In the genomic region with DNA sequence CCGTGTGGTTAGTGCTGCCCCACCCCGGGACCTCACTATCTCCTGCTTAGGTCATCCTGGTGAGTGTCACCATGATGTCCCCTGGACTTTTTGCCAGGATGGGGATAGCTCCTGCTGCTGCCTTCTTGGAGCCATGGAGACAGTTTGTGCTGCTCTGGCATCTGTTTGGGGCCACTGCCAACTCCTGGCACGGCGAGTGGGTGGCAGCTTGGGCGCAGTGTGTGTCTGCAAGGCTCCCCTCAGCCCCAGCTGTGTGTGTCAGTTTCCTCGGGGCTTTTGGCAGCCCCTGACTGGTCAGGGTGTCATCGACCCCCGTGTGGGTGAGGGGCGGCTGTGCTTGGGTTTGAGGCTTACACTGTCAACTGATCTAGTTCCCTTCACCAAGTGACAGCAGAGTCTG, we compare ENCODE assay signal across 11 mouse cellular contexts. TPM values are rescaled to one million over a fixed set of nuclear protein-coding genes. Genes with fewer than 3 reads are reported as not detected.
A peak's percentile ranks its signal among the peaks of the same experiment; 100 is the strongest.
DNase-seq lines count a peak whose midpoint lies in the region; ATAC-seq lines count a peak whose summit lies in the region.
"Had no signal": no experiment of that assay in that cellular context is flagged by ENCODE, and none has a peak within 500 bp of the region (broad histone marks: within the 10 kb centered on the region; RNA-seq: fewer than 3 reads in every experiment).

No protein-coding gene starts in this region.

- no peaks in the 10 kb centered on the region for H3K36me3 ChIP-seq in midbrain, embryonic 13.5 days
- H3K36me3 ChIP-seq in midbrain, embryonic 11.5 days (ENCODE audit: control insufficient read depth, insufficient read depth, low read length) = no peaks in the 10 kb centered on the region
- H3K36me3 ChIP-seq in embryonic facial prominence, embryonic 10.5 days (replicated peaks) = no peaks in the 10 kb centered on the region
- H3K36me3 ChIP-seq in kidney, embryonic 15.5 days = no peaks in the 10 kb centered on the region

- H3K4me2 ChIP-seq in midbrain, embryonic 13.5 days (replicated peaks) = no peak overlapping the region
- no peak overlapping the region for H3K4me2 ChIP-seq in midbrain, embryonic 11.5 days
- no peak overlapping the region for H3K4me2 ChIP-seq in kidney, embryonic 15.5 days
- H3K4me2 ChIP-seq: liver, embryonic 11.5 days had no signal

- 87% methylated on average over 9 of the region's 9 CpGs for WGBS in midbrain, embryonic 13.5 days
- 89% methylated on average over 9 of the region's 9 CpGs for WGBS in midbrain, embryonic 11.5 days
- WGBS in embryonic facial prominence, embryonic 10.5 days = 89% methylated on average over 9 of the region's 9 CpGs
- WGBS in kidney, embryonic 15.5 days = 78% methylated on average over 9 of the region's 9 CpGs

- no peak overlapping the region for H3K9ac ChIP-seq in midbrain, embryonic 13.5 days (replicated peaks)
- no peak overlapping the region for H3K9ac ChIP-seq in midbrain, embryonic 11.5 days (ENCODE audit: low read length)
- no peak overlapping the region for H3K9ac ChIP-seq in kidney, embryonic 15.5 days

- no peaks in the 10 kb centered on the region for H3K27me3 ChIP-seq in midbrain, embryonic 13.5 days
- no peaks in the 10 kb centered on the region for H3K27me3 ChIP-seq in midbrain, embryonic 11.5 days (ENCODE audit: control insufficient read depth, insufficient read depth, low read length)
- H3K27me3 ChIP-seq in embryonic facial prominence, embryonic 10.5 days (replicated peaks; ENCODE audit: low read depth, poor library complexity, severe bottlenecking) = no peaks in the 10 kb centered on the region
- H3K27me3 ChIP-seq in kidney, embryonic 15.5 days = no peaks in the 10 kb centered on the region

- peaks cover 3% of the 10 kb centered on the region; the same call in 1 of the 2 replicates for H3K4me1 ChIP-seq in midbrain, embryonic 13.5 days (replicated peaks)
- no peaks in the 10 kb centered on the region for H3K4me1 ChIP-seq in midbrain, embryonic 11.5 days (ENCODE audit: control insufficient read depth, insufficient read depth, low read length)
- H3K4me1 ChIP-seq in embryonic facial prominence, embryonic 10.5 days = peaks cover 21% of the 10 kb centered on the region
- H3K4me1 ChIP-seq in kidney, embryonic 15.5 days = no peaks in the 10 kb centered on the region

- H3K27ac ChIP-seq in midbrain, embryonic 13.5 days = no peak overlapping the region
- no peak overlapping the region for H3K27ac ChIP-seq in midbrain, embryonic 11.5 days (ENCODE audit: low read depth, low read length)
- no peak overlapping the region for H3K27ac ChIP-seq in embryonic facial prominence, embryonic 10.5 days (replicated peaks)
- no peak overlapping the region for H3K27ac ChIP-seq in kidney, embryonic 15.5 days

- peak; percentile 66 for ATAC-seq in midbrain, embryonic 13.5 days
- ATAC-seq in midbrain, embryonic 11.5 days (ENCODE audit: low FRiP score) = no peak
- no peak for ATAC-seq in CD4-positive, CD25-positive, alpha-beta regulatory T cell, adult 4 months
- no peak for ATAC-seq in kidney, embryonic 15.5 days (replicated peaks; ENCODE audit: low FRiP score)

- no peak for DNase-seq in midbrain, embryonic 11.5 days (ENCODE audit: low spot score, missing footprints)
- peak; percentile 61 to 66 for DNase-seq in frontal cortex, postnatal 14 days (ENCODE audit: low spot score in 2 of 2)
- peak; percentile 26 to 83 for DNase-seq in left cerebral cortex, adult 9 months (ENCODE audit: low spot score in 2 of 2)
- DNase-seq in embryonic facial prominence, embryonic 10.5 days (ENCODE audit: low spot score) = no peak
- DNase-seq in T-cell, adult 2 months (ENCODE audit: low spot score) = no peak
- DNase-seq: heart, postnatal 4 days had no signal

- H3K4me3 ChIP-seq in midbrain, embryonic 13.5 days (replicated peaks) = no peak overlapping the region
- H3K4me3 ChIP-seq in midbrain, embryonic 11.5 days (ENCODE audit: low read depth, low read length) = no peak overlapping the region
- H3K4me3 ChIP-seq in embryonic facial prominence, embryonic 10.5 days = no peak overlapping the region
- H3K4me3 ChIP-seq in kidney, embryonic 15.5 days (replicated peaks) = no peak overlapping the region
- H3K4me3 ChIP-seq: erythroblast, embryonic 14.5 days had no signal

- H3K9me3 ChIP-seq in midbrain, embryonic 13.5 days = no peaks in the 10 kb centered on the region
- no peaks in the 10 kb centered on the region for H3K9me3 ChIP-seq in midbrain, embryonic 11.5 days (ENCODE audit: control insufficient read depth, low read length)
- H3K9me3 ChIP-seq in embryonic facial prominence, embryonic 10.5 days = no peaks in the 10 kb centered on the region
- H3K9me3 ChIP-seq in kidney, embryonic 15.5 days (replicated peaks) = no peaks in the 10 kb centered on the region

RNA-seq across cellular contexts. Expression of a gene that starts 20.6 kb away (rescaled TPM):
- 6.7 and 6.8 TPM in 2 replicates for polyA plus RNA-seq in midbrain, embryonic 13.5 days (2015; fragmentation: Nextera tagmentation; extraction: Ambion mirVana)
- 0.68 and 0.86 TPM in 2 replicates for polyA plus RNA-seq in midbrain, embryonic 11.5 days (2014; fragmentation: Nextera tagmentation; extraction: Ambion mirVana)
- 0.79 and 0.82 TPM in 2 replicates for polyA plus RNA-seq in embryonic facial prominence, embryonic 10.5 days (2016; fragmentation: Nextera tagmentation; extraction: Ambion mirVana)
- polyA plus RNA-seq in CD4-positive, CD25-positive, alpha-beta regulatory T cell, adult 4 months (2017; shearing (Covaris generic)) = not detected
- 0.08 and 0.12 TPM in 2 replicates for polyA plus RNA-seq in kidney, embryonic 15.5 days (2015; fragmentation: Nextera tagmentation; extraction: Ambion mirVana)
- polyA plus RNA-seq: erythroblast, embryonic 14.5 days had no signal

Comparison
In these comparisons a context has a peak if more than half of its experiments do, and no peak if none do; other contexts are left out.
1. DNase-seq: peak in frontal cortex, postnatal 14 days (2 of 2) and left cerebral cortex, adult 9 months (2 of 2); none in midbrain, embryonic 11.5 days (single experiment), embryonic facial prominence, embryonic 10.5 days (single experiment) and T-cell, adult 2 months (single experiment).